Mouse (Mus musculus) cerebellum, postnatal 36 days (tissue): Measurements from ENCODE around the gene Gtf2h1.
"Not testable (repeated sequence)": the region's sequence is repeated elsewhere in the genome, so short reads cannot be mapped to it uniquely, and the experiment has no call there.

Source experiments
- DNase-seq, 2 experiments: peaks; one replicate each; pipeline ENCODE4 v3.0.0; 2021 to 2022; ENCODE audit warnings: mixed read lengths in 2 of 2

Gene Gtf2h1

GRCm38 (mm10) chr7:46795287-46796205 is at the start of gene Gtf2h1, which contains the start of gene Hps5:
Gene Gtf2h1, plus strand, starts transcription at chr7:46796103.
Gene Hps5, minus strand, starts transcription at chr7:46796064.
- peak; percentile 97 to 99 for DNase-seq

- no peak for DNase-seq
Measured at GRCm38 (mm10) chr7:46746381-46746780, 49.5 kb upstream of the Gtf2h1 start.

- no peak for DNase-seq
Measured at GRCm38 (mm10) chr7:46748459-46748858, 47.4 kb upstream of the Gtf2h1 start.

GRCm38 (mm10) chr7:46751490-46751889 is 44.4 kb upstream of the Gtf2h1 start, which contains the start of gene Saa2:
Gene Saa2, plus strand, starts transcription at chr7:46751790.
- DNase-seq, result no peak

GRCm38 (mm10) chr7:46761049-46761795 is 34.7 kb upstream of the Gtf2h1 start:
- no peak for DNase-seq

- DNase-seq, result no peak
Measured at GRCm38 (mm10) chr7:46762601-46763000, 33.3 kb upstream of the Gtf2h1 start.

- DNase-seq, result no peak
Measured at GRCm38 (mm10) chr7:46764672-46765071, 31.2 kb upstream of the Gtf2h1 start.

- no peak for DNase-seq
Measured at GRCm38 (mm10) chr7:46767371-46767770, 28.5 kb upstream of the Gtf2h1 start.

- DNase-seq, result no peak
Measured at GRCm38 (mm10) chr7:46768451-46768850, 27.5 kb upstream of the Gtf2h1 start.

GRCm38 (mm10) chr7:46770706-46771105 is 25.2 kb upstream of the Gtf2h1 start:
- DNase-seq, result peak; percentile 74 to 78

GRCm38 (mm10) chr7:46789177-46789849 is 6.6 kb upstream of the Gtf2h1 start:
- DNase-seq, result no peak

- DNase-seq, result no peak
Measured at GRCm38 (mm10) chr7:46793871-46794270, 2.0 kb upstream of the Gtf2h1 start.

GRCm38 (mm10) chr7:46796206-46796679 is 340 bp downstream of the Gtf2h1 start:
- no peak for DNase-seq

- DNase-seq, result no peak
Measured at GRCm38 (mm10) chr7:46796779-46797178, 876 bp downstream of the Gtf2h1 start.

GRCm38 (mm10) chr7:46810325-46810724 is 14.4 kb downstream of the Gtf2h1 start:
- DNase-seq, result no peak

- no peak for DNase-seq
Measured at GRCm38 (mm10) chr7:46814012-46814411, 18.1 kb downstream of the Gtf2h1 start.

- DNase-seq, result not testable (repeated sequence)
Measured at GRCm38 (mm10) chr7:46820876-46821632, 25.2 kb downstream of the Gtf2h1 start.

GRCm38 (mm10) chr7:46827046-46827802 is 31.3 kb downstream of the Gtf2h1 start:
- DNase-seq, result no peak

GRCm38 (mm10) chr7:46827803-46828184 is 31.9 kb downstream of the Gtf2h1 start:
- no peak for DNase-seq

GRCm38 (mm10) chr7:46829911-46830310 is 34.0 kb downstream of the Gtf2h1 start:
- DNase-seq, result no peak
